In the genomic region with DNA sequence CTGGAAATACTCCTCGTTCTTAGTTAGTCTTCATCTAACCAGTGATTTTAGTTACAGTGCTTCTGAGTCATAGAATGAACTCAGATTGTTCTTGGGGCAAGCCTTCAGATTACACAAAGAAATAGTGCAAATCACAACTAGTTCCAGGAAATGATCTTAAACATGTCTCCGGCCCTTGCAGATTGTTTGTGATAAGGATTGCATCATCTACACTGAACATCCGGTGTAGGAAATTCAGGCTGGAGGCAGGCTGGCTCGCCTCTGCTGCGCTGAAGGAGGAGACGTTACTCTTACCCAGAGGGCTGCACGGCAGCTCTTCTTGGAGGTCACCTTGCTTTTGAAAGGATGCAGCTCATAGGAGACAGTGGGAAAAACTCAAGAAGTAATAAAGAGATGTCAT, we compare ENCODE assay signal across 11 mouse cellular contexts. TPM values are rescaled to one million over a fixed set of nuclear protein-coding genes. Genes with fewer than 3 reads are reported as not detected.
DNase-seq lines count a peak whose midpoint lies in the region; ATAC-seq and TF ChIP-seq lines count a peak whose summit lies in the region.
"Had no signal": no experiment of that assay in that cellular context is flagged by ENCODE, and none has a peak within 500 bp of the region (broad histone marks: within the 10 kb centered on the region; RNA-seq: fewer than 3 reads in every experiment).

No protein-coding gene starts in this region.

- peak; percentile 36; the same call in 1 of the 2 replicates for TF ChIP-seq EP300 in liver, postnatal 0 days (IDR thresholded peaks at IDR 0.05; ENCODE audit: low read depth)

- H3K4me3 ChIP-seq in liver, embryonic 12.5 days, result no peak overlapping the region
- H3K4me3 ChIP-seq in liver, postnatal 0 days (ENCODE audit: low read depth, low read length), result no peak overlapping the region
- no peak overlapping the region for H3K4me3 ChIP-seq in midbrain, embryonic 11.5 days (ENCODE audit: low read depth, low read length)
- H3K4me3 ChIP-seq: embryonic facial prominence, embryonic 13.5 days; liver, embryonic 15.5 days had no signal

- intact Hi-C loops in heart, postnatal 14 days (cut with DNase I), result loop anchor here (5.0 kb wide), 2 partner anchors 36 to 64 kb away; a partner anchor contains a TSS

- no peaks in the 10 kb centered on the region for H3K36me3 ChIP-seq in liver, embryonic 12.5 days
- H3K36me3 ChIP-seq in liver, postnatal 0 days (replicated peaks; ENCODE audit: insufficient read depth, low read length), result no peaks in the 10 kb centered on the region
- no peaks in the 10 kb centered on the region for H3K36me3 ChIP-seq in midbrain, embryonic 11.5 days (ENCODE audit: control insufficient read depth, insufficient read depth, low read length)
- H3K36me3 ChIP-seq: embryonic facial prominence, embryonic 13.5 days; liver, embryonic 15.5 days had no signal

- H3K27ac ChIP-seq in liver, embryonic 12.5 days, result no peak overlapping the region
- H3K27ac ChIP-seq in liver, postnatal 0 days (ENCODE audit: low read depth), result no peak overlapping the region
- no peak overlapping the region for H3K27ac ChIP-seq in midbrain, embryonic 11.5 days (ENCODE audit: low read depth, low read length)
- H3K27ac ChIP-seq: embryonic facial prominence, embryonic 13.5 days; liver, embryonic 15.5 days had no signal

- 34% methylated on average over 7 of the region's 7 CpGs for WGBS in liver, embryonic 12.5 days (ENCODE audit: insufficient replicate concordance)
- WGBS in liver, postnatal 0 days (ENCODE audit: insufficient replicate concordance), result 20% methylated on average over 7 of the region's 7 CpGs
- 89% methylated on average over 7 of the region's 7 CpGs for WGBS in midbrain, embryonic 11.5 days

- DNase-seq in liver, result peak; percentile 11
- DNase-seq in heart, postnatal 14 days, result peak; percentile 25
- no peak for DNase-seq in liver, postnatal 0 days
- peak; percentile 56 for DNase-seq in thymus, postnatal 0 days (ENCODE audit: low spot score)
- no peak for DNase-seq in ovary, postnatal 10 days (ENCODE audit: low spot score)
- no peak for DNase-seq in midbrain, embryonic 11.5 days (ENCODE audit: low spot score, missing footprints)
- DNase-seq in Muller cell, postnatal 12 days (ENCODE audit: inconsistent ontology term), result no peak
- DNase-seq: right cerebral cortex, postnatal 4 days had no signal

- no peak overlapping the region for H3K4me2 ChIP-seq in liver, embryonic 12.5 days
- H3K4me2 ChIP-seq in liver, postnatal 0 days (ENCODE audit: low read depth, low read length), result no peak overlapping the region
- H3K4me2 ChIP-seq in midbrain, embryonic 11.5 days, result no peak overlapping the region
- H3K4me2 ChIP-seq: embryonic facial prominence, embryonic 13.5 days; liver, embryonic 15.5 days had no signal

- no peak for TF ChIP-seq CTCF in liver, postnatal 0 days (IDR thresholded peaks at IDR 0.05; ENCODE audit: low read depth)

- H3K9ac ChIP-seq in liver, embryonic 12.5 days, result no peak overlapping the region
- H3K9ac ChIP-seq in liver, postnatal 0 days (replicated peaks), result no peak overlapping the region
- H3K9ac ChIP-seq in midbrain, embryonic 11.5 days (ENCODE audit: low read length), result no peak overlapping the region
- H3K9ac ChIP-seq: embryonic facial prominence, embryonic 13.5 days; liver, embryonic 15.5 days had no signal

- ATAC-seq in liver, embryonic 12.5 days, result no peak
- ATAC-seq in liver, postnatal 0 days, result peak; percentile 33; the same call in 1 of the 2 replicates
- no peak for ATAC-seq in midbrain, embryonic 11.5 days (ENCODE audit: low FRiP score)

- no peaks in the 10 kb centered on the region for H3K4me1 ChIP-seq in liver, embryonic 12.5 days
- no peaks in the 10 kb centered on the region for H3K4me1 ChIP-seq in liver, postnatal 0 days (ENCODE audit: insufficient read depth)
- no peaks in the 10 kb centered on the region for H3K4me1 ChIP-seq in midbrain, embryonic 11.5 days (ENCODE audit: control insufficient read depth, insufficient read depth, low read length)
- H3K4me1 ChIP-seq: embryonic facial prominence, embryonic 13.5 days had no signal

- no peaks in the 10 kb centered on the region for H3K27me3 ChIP-seq in liver, embryonic 12.5 days (replicated peaks)
- no peaks in the 10 kb centered on the region for H3K27me3 ChIP-seq in liver, postnatal 0 days (ENCODE audit: insufficient read depth, low read length)
- no peaks in the 10 kb centered on the region for H3K27me3 ChIP-seq in midbrain, embryonic 11.5 days (ENCODE audit: control insufficient read depth, insufficient read depth, low read length)
- H3K27me3 ChIP-seq: embryonic facial prominence, embryonic 13.5 days; liver, embryonic 15.5 days had no signal

- H3K9me3 ChIP-seq in liver, embryonic 12.5 days (replicated peaks), result no peaks in the 10 kb centered on the region
- no peaks in the 10 kb centered on the region for H3K9me3 ChIP-seq in liver, postnatal 0 days (ENCODE audit: low read length)
- no peaks in the 10 kb centered on the region for H3K9me3 ChIP-seq in midbrain, embryonic 11.5 days (ENCODE audit: control insufficient read depth, low read length)
- H3K9me3 ChIP-seq: embryonic facial prominence, embryonic 13.5 days; liver, embryonic 15.5 days had no signal

RNA-seq across cellular contexts. Expression of a gene that starts 36.0 kb away (rescaled TPM):
- polyA plus RNA-seq in liver, embryonic 12.5 days (2016; fragmentation: Nextera tagmentation; extraction: Ambion mirVana), result 0.96 and 2.2 TPM in 2 replicates
- total RNA-seq in heart, postnatal 14 days (2021), result 1 to 10 TPM; 1.5 to 2.4 TPM
- polyA plus RNA-seq in liver, postnatal 0 days (2015; fragmentation: Nextera tagmentation; extraction: Ambion mirVana), result 0.60 and 0.79 TPM in 2 replicates
- 0.54 and 1.4 TPM in 2 replicates for polyA plus RNA-seq in thymus, postnatal 0 days (2015; fragmentation: Nextera tagmentation; extraction: Ambion mirVana)
- 0.86 and 1.0 TPM in 2 replicates for polyA plus RNA-seq in midbrain, embryonic 11.5 days (2014; fragmentation: Nextera tagmentation; extraction: Ambion mirVana)

Comparison
In these comparisons a context has a peak if more than half of its experiments do, and no peak if none do; other contexts are left out.
1. DNase-seq: peak in liver (single experiment), heart, postnatal 14 days (2 of 2) and thymus, postnatal 0 days (single experiment); none in liver, postnatal 0 days (single experiment), ovary, postnatal 10 days (single experiment), midbrain, embryonic 11.5 days (single experiment) and Muller cell, postnatal 12 days (single experiment).